Mouse (Mus musculus): ENCODE measurements around the gene Timp3.

GRCm38 (mm10) chr10:86340421-86340820 lies 40.2 kb downstream of the Timp3 start:
- TF ChIP-seq CTCF (conservative IDR thresholded peaks at IDR 0.05; ENCODE audit: low read length) (no peak), POU5F1 (IDR thresholded peaks at IDR 0.05; ENCODE audit: borderline replicate concordance, low read length) (no peak)

Measured in E14TG2a.4 (cell line).